Mouse (Mus musculus): Measurements from ENCODE around the gene Epo.

DNA sequence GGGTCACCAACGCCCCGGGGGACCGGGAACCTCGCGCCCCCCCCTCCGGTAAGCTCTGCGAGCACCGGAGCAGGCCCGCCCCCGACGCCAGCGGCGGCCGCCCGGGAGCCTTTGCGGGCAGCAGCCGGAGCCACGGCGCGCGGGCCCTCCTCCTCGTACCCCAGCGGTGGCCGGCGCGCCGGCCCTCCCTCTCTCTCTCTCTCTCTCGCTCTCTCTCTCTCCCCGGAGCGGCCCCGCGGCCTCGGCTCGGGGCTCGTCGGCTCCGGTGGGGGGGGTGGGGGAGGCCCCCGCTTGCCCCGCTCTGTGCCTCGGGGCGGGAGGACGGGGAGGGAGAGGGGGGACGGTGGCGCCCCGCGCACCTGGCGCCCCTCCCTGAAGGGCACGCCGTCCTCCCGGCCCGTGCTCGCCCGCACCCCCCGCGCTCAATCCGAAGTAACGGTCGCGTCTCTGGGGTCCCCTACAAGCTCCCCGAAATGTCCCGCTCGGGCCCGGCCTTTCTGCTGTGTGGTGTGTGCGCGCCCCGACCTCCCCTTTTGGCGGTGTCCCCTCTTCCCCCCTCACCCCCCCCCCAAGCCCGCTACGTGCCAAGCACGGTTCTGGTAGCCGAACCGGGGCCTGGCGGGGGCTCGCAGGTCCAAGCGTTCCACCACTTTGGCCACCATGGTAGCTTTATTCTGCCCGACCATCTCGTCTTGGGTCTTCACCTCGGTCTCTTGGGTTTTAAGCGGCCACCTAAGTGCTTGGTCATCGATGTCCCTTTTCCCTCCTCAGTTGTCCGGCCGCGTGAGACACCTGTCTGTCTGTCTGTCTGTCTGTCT is 22.3 kb downstream of the Epo start:
- TF ChIP-seq ZC3H11A (IDR thresholded peaks at IDR 0.05; ENCODE audit: borderline replicate concordance, low read depth, low read length): no peak
- no peak for TF ChIP-seq CHD2 (IDR thresholded peaks at IDR 0.05; ENCODE audit: low read depth, low read length)
- no peak for TF ChIP-seq HCFC1 (IDR thresholded peaks at IDR 0.05; ENCODE audit: borderline replicate concordance, insufficient read depth, low read length)

Data from ES-E14 (cell line).